Mouse (Mus musculus): ENCODE measurements around the gene Stat1.

Stat1 gene

DNA sequence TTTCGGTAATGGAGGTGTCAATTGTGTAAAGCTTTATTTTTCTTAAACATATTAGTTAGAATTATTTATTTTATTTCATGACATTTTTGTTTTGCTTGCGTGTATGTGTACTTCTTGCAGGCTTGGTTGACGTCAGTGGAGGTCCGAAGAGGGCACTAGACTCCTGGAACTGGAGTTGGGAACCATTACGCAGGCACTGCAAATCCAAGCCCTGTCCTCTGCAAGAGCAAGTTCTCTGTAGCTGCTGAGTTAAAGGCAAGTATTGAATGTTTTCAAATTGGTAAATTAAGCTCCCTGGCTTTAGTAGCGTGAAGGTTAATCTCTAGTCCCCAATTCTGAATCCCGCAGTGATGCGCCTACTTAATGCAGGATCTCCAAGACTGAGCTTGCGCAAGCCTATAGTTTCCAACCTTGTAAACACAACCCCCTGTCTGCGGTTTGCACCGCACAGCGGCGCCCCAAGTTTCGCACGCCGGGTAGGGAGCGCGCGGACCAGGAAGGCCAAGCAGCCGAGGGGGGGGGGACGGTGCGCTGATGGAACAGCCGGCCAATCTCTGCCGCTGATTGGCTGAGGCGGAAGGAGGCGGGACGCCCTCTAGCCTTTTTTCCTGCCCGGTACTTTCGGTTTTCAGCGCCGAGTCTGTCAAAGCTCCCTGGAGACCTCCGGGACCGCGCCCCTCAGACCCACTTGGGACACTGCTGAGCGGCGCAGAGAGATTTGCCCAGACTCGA is at the start of gene Stat1:
Gene Stat1 (plus strand): TSS at position 581 of the 732 bp plus-strand sequence.
- in situ Hi-C loops (cut with MboI, MseI) = no loop called here

DNA sequence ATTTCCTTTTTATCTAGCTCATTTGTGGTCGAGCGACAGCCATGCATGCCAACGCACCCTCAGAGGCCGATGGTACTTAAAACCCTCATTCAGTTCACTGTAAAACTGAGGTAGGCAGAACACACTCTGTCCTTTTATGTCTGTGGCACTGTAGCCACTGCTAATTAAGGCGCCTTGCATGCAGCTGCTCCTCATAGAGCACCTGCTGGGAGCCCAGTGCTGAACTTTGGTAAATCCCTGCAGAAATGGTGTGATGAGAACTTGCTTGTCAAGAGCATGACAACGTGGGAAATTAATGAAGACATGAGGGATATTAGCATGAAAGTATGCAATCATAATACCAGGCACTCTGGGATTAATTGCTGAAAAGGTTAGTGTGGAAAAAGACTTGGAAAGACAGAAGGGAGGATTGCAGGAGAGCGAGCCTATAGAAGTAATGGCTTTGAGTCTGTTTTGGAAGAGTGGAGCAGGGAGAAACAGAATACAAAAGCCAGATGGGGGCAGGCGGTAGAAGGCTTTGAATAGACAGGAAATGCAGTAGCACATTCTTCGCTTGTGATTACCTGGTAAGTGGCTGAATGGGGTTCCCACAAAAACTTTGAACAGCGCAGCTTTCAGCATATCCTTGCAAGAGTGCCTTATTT is 39.4 kb upstream of the Stat1 start:
- in situ Hi-C loops (cut with MboI, MseI) = no loop called here

DNA sequence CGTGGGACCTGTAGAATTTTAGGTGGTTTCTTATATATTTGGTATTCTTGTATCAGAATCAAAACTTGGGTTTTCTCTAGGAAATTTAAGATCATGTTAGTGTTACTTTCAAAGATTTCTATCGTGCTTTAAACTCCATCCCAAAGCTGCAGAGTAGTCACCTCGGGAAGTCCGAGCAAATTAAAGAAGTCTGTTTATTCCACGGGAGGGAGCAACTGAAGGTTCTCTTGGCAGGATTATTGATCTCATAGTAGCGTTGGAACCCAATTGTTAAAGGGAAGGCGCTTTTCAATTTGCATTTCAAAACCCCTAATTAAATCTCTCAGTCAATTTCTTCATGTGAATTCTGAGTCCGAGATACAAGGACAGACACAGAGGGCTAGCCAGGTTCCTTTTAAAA is 38.9 kb upstream of the Stat1 start:
- in situ Hi-C loops (cut with MboI, MseI) = no loop called here

DNA sequence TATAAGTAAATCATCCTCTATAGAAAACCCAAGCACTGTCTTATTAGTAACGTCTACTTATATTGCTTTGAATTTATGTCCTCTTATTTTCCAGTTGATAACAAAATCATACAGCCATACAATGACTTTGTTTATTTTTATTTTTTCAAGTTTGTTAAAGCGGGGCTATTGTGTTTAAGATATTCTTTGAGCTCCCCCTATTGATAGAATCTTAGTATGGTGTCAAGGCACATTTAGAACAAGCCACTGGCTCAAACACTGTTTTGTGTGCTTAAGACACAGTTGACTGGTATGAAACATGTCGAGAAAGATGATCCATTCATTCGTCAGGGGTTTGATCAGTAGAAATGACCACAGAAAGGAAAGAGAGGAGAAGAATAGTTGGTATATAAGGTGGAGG is 33.0 kb upstream of the Stat1 start:
- in situ Hi-C loops (cut with MboI, MseI) = no loop called here

DNA sequence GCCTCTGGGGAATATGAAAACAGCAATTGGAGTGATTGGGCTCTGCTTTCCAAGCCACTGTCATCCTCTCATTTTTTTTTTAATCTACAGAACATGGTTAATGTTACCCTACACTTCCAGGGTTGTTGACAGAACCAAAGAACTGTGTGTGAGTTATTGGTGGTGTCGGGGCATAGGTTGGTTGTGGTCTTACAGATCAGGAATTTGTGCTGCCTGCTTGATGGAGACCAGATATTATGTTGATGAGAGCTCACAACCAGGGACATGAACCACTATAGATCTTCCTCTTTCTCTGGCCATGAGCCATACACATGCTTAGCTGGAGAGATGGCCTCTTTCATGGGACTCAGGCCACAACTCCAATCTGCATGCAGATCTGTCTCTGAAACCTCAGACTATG is 32.1 kb upstream of the Stat1 start:
- in situ Hi-C loops (cut with MboI, MseI) = no loop called here

DNA sequence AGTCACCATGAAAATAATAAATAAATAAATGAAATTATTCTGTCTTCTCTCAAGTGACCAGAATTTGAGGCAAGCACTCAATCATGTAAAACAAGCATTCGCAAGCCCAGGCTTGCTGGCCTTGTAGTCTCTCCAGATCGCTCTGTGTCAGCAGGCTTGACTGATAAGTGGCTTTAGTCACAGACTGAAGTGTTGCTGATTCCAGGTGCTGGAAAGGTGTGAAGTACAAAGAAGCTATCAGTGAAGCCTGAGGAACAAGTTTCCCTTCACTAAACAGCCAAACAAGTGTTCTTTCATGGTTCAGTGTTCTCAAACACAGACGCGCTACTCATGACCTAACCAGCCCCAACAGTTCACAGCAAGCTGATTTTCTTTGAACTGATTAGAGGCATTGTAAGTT is 30.6 kb upstream of the Stat1 start:
- in situ Hi-C loops (cut with MboI, MseI) = no loop called here

DNA sequence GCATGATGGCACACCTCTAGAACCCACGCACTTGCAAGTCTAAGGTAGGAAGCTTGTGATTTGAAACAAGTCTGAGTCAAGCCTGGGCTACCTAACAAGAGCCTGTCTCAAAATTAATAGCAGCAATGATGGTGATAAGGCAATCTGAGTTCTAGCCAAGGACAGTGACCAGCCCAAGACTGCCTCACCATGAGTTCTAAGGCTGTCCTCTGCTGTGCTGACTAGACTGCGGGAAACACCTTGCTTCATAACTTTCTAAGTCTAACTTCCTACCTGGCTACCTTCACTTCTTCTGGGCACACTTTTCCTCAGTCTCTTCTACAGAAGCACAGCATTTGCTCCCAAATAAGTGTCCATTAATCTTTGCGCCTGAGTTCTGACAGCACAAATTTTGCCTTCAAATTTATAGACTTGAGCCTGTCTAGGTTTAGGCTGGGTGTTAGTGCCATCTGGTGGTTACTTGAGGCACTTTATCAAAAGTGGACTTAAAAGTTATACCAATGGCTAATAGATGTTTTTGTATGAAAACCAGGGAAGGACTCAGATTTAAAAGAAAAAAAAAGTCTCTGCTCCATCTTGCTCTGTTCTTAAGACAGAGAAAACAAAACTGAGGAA is 20.5 kb upstream of the Stat1 start:
- in situ Hi-C loops (cut with MboI, MseI) = loop anchor here (5.0 to 10.0 kb wide), 4 partner anchors 96 to 456 kb away; no protein-coding TSS in a partner anchor

DNA sequence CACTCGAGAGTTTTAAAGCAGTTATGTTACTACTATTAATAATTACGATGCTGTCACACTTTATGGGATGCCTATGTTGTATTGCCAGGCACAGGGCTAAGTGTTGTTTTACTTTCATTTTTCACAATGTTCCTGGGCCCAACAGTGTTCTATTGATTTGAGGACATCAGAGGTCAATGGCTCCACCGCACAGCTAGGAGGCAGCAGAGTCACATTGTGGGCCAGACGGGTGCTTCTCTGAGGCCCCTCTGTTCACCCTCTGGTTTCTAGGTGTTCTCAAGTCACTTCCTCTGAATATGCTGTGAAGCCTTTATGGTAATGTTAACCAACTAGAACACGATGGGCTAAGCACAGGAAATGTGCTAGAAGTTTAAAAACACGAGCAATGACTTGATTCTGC is 18.7 kb upstream of the Stat1 start:
- in situ Hi-C loops (cut with MboI, MseI) = no loop called here

DNA sequence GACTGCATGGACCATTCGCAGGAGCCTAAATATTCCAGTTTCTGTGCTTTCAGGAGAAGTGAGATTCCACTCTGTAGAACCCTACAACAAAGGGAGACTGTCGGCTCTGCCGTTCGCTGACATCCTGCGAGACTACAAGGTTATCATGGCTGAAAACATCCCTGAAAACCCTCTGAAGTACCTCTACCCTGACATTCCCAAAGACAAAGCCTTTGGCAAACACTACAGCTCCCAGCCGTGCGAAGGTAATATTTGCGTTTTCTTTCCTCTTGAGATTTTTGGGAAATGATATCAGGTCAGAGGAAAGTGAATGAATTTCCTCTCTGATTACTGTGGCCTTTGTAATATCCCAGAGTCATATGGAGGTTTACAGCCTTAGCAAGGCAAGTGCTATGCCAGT is 16.4 kb upstream of the Stat1 start:
- in situ Hi-C loops (cut with MboI, MseI) = no loop called here

DNA sequence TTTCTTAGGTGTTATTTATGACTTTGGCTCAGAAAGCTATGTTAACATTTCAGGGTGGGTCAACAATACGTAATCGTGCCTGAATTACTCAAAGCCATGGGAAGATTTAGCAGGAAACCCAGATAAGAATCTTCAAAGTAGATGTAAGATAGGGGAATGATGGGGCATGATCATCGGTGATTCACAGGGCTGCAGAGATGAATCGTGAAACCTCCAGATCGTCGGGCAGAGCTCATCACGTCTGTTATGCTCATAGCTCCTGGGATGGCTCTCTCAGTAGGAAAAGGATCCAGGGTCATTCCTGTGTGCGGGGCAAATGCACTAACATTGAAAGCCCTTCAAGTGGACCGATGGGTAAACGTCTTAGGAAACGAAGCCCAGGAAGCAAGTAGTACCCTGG is 12.0 kb upstream of the Stat1 start:
- in situ Hi-C loops (cut with MboI, MseI) = no loop called here

DNA sequence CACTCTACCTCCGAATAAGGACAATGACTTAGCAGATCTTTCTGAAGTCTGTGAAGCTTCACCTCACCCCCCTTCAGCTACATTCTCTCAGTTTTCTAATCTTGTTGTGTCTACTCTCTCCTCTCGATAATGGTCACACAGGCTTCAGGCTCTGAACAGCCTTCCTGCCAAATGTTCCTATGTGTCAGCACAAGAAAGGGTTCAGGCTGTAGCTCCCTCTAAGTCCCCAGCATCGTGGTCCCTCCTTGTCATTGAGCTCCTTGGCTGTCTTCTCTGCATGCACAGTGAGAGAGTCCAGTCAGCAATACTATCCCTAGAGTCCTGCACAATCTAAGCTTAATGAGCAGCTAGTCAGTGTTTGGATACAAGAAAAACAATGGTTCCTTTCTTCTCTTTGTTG is 8.0 kb upstream of the Stat1 start:
- in situ Hi-C loops (cut with MboI, MseI) = no loop called here

DNA sequence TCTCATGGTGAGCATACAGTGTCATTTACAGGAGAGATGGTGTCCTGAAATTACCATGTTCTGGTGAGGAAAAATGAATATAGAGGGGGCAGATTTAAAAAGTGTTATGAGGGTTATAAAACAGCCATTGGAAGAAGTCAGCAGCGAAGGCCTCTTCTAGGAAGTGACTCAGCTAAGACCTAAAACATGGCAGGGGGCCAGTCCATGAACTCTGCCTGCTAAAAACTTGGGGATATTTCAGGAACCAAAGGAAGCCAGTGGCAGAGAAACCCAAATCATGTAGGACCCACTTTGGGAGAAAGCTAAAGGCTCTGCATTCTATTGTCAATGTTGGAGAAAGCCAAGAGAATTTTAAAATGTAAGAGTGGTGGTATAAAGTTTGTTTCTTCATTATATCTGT is 6.9 kb upstream of the Stat1 start:
- in situ Hi-C loops (cut with MboI, MseI) = no loop called here

DNA sequence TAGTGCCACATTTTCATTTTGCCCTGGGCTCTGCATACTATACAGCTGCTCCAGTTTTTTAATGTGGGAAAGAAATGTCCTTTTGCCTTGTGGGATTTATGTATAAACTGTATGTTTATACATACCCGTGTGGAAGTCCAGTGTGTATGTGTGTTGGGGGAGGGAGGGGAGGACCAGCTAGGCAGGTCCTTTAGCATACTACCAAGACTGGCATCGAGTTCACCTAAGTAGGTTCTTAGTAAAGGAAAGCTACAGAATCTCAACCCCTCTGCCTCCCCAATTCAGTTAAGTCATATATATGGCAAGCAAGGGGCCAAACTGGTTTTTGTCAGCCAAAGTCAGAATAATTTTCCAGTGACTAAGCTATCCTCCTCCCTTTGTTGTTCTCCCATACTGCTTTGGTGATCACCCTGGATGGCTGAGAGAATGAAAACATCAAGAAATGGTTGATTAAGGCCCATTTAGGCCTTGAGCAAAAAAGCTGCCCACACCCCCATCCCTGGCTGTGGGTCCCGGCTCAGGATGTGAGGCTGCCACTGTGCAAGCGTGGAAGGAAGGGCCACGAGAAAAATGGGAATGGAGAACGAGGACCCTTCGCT is 6.1 kb upstream of the Stat1 start:
- in situ Hi-C loops (cut with MboI, MseI) = no loop called here

DNA sequence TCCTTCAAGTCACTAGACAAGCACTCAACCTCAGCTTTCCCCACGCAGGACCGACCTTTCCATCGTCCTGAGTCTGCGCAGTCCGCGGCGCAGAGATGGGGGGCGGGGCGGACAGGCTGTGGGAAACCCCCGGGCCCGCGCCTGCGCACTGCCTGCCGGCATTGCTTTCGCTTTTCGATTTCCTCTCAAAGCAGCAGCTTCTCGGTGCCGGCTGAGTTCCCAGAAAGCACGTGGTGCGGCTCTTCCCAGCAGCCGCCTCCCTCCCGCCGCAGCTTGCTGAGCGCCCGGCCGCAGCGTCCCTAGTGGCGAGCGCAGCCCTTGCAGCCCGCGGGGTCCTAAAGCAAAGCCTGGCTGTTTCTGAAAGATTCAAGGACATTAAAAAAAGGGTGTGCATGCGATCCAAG is 5.6 kb upstream of the Stat1 start:
- in situ Hi-C loops (cut with MboI, MseI) = no loop called here

DNA sequence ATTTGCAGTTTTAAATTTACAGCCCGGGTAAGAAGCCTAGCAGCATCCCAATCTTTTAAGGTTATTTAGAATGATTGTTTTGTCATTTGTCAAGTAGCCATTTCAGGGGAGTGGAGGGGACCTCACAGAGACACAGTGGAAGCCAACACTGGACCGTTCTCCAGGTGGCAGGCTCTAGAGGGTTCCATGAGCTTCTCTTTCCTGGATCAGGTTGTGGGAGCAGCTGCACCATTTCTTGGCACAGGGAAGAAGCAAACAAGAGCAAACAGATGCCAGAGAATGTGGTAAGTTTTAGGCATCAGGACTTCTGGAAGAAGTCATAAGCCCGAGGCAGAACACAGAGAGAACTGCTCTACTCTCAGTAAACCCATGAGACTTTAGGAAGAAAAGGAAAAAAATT is 2.8 kb upstream of the Stat1 start:
- in situ Hi-C loops (cut with MboI, MseI) = no loop called here

DNA sequence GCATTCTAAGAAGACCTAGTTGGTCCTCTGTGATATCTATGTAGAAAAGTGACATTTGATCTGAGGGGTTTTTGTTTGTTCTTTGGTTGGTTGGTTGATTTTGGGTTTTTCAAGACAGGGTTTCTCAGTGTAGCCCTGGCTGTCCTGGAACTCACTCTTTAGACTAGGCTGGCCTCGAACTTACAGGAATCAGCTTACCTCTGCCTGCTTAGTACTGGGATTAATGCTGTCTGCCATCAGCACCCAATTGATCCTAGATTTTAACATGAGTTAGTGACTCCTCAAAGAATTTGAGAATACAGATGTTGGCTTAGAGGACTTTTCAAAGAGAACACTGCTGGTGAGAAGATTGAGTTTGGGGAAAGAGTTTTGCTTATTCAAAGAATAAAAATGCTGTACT is 1.5 kb upstream of the Stat1 start:
- in situ Hi-C loops (cut with MboI, MseI) = no loop called here

DNA sequence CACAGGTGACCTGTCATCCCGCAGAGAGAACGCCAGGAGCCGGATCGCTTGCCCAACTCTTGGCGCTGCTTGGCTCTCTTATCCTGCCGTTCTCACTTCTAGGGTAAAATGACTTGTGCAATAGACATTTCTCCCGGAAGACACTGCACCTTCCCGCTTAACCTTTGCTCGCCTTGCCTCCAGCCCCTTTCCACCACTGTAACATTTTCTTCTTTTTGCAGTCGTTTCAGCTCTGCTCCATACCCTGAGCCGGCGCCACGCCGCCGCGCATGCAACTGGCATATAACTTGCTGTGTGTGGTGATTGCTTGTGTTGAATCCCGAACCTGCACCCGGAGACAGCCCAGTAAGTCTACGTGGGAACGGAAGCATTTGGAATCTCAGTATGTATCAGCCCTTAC is 451 bp downstream of the Stat1 start:
- in situ Hi-C loops (cut with MboI, MseI) = no loop called here

DNA sequence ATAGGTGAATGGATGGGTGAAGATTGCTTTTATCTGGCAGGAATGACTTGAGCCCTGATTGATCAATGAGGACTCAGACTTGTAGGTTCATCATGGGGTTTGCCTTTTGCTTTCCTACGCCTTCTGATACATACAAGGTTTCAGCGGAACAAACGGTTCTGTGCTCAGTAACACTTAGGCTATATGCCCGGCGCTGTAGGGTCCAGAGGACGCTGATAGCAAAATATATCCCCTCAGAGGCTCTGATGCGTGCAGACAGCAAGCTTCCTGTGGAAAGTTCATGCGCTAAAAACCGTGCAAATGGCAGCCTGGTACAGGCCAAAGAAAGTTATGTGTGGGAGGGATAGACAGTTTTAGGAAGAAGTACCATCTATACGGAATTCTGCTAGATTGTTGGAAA is 951 bp downstream of the Stat1 start:
- in situ Hi-C loops (cut with MboI, MseI) = no loop called here

DNA sequence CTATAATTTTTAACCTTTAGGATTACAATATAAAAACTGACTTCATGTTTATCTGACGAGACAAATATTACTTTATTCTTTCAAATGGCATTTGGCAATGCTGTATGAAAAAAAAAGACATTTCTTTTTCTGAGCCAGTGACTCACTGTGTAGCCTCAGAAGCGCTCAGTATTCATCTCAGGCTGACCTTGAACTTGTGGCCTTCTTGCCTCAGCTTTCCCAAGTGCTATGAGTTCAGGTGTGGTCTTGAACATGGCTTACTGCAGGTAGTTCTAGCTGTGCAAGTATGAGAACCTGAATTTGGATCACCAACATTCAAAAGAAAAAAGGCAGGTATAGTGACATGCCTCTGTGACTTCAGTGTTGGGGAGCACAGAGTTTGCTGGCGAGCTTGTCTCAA is 1.8 kb downstream of the Stat1 start:
- in situ Hi-C loops (cut with MboI, MseI) = no loop called here

DNA sequence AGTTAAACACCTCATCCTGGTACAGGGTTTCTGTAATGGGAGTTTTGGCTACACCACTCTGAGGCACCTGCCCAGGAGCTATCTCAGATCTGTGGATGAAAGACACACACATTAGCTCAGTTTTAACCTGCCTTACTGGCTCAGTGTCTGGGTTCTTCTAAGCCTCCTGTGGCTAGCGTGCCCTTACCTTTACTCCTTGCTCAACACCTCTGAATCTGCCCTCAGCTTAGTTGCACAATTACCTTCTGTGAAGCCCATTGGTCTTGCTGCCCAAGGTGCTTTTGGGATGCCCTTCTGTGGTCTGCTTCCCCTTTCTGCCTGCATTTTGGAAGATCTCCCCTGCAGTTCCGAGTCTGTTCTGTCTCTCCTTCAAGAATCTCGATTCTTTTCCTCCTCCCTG is 5.6 kb downstream of the Stat1 start:
- in situ Hi-C loops (cut with MboI, MseI) = no loop called here

DNA sequence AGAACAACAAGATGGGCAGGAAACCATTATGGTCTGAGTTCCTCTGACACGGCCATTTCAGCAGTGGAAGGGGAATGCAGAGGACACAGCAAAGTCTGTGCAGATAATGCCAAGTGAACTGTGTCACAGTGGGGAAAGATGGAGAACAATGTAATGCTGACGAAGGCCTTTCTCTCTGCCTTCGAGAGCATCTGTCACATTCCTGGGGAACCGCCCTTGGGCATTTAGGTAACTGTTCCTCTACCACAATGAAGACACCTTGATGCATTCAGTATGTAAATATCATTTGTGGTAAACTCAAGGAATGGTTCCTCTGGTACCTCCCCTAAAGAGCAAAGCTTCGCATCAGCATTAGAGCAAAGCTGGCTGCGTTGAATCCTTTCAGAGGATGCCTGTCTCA is 8.1 kb downstream of the Stat1 start:
- in situ Hi-C loops (cut with MboI, MseI) = no loop called here

DNA sequence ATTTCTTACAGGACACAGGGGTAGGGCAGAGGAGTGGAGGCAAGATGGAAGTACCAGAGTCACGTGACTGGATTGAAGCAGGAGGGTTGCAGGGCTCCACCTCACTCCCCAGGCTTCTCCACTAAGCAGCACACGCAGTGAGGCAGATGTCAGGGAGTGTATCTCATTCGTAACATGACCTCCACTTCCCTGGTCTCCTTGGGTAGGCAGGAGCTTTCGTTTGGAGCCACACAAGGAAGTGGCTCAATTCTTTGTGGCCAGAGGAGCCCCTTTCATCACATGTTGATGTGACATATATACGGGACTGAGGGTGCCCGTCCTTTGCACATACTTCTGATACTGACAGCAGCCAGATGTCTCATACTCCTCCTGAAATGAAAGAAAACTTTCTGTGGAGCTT is 10.6 kb downstream of the Stat1 start:
- in situ Hi-C loops (cut with MboI, MseI) = no loop called here

Measured in T-helper 17 cell (primary cell).